Mouse (Mus musculus): ENCODE results near the gene Pgf. TPM values are rescaled to one million over a fixed set of nuclear protein-coding genes. Genes with fewer than 3 reads are reported as not detected.

Gene Pgf
- total and polyA plus RNA-seq, 3 experiments: 0.46 TPM; not detected in 2

GRCm38 (mm10) chr12:85175926-85176845 lies 1.4 kb downstream of the Pgf start:
- Histone ChIP-seq H3K36me3 (ENCODE audit: control insufficient read depth in 1 of 2, insufficient read depth in 2 of 2, low read length in 2 of 2) (no peaks in the 10 kb centered on the region), H3K4me1 (ENCODE audit: control insufficient read depth in 1 of 2, insufficient read depth in 2 of 2, low read length in 2 of 2) (peaks cover 3 to 11% of the 10 kb centered on the region in 2 experiments; a peak in 3 of 4 replicates), H3K27ac (ENCODE audit: control insufficient read depth, low read depth, low read length) (no peak overlapping the region), H3K27me3 (ENCODE audit: control insufficient read depth in 1 of 2, insufficient read depth in 2 of 2, low read length in 2 of 2) (peaks cover 1 to 3% of the 10 kb centered on the region in 2 experiments; a peak in 3 of 4 replicates), H3K9me3 (replicated peaks; ENCODE audit: insufficient read depth, low read length) (no peaks in the 10 kb centered on the region), H3K4me3 (ENCODE audit: control insufficient read depth in 1 of 2, insufficient read depth in 1 of 2, low read depth in 2 of 2, low read length in 2 of 2) (no peak overlapping the region), H3K79me2 (ENCODE audit: control insufficient read depth, insufficient read depth, low read length, poor library complexity) (no peaks in the 10 kb centered on the region), H3K9ac (ENCODE audit: control insufficient read depth, low read depth, low read length, poor library complexity, severe bottlenecking) (no peak overlapping the region)
- no peak for DNase-seq (ENCODE audit: low read depth, low spot score)
- TF ChIP-seq E2F4 (IDR thresholded peaks at IDR 0.05; ENCODE audit: borderline replicate concordance, low read depth, low read length): no peak
- no peak for TF ChIP-seq MXI1 (IDR thresholded peaks at IDR 0.05; ENCODE audit: low read depth, low read length)
- TF ChIP-seq MAFK (IDR thresholded peaks at IDR 0.05; ENCODE audit: borderline replicate concordance, low read depth, low read length): no peak
- no peak for TF ChIP-seq ZC3H11A (IDR thresholded peaks at IDR 0.05; ENCODE audit: low read depth, low read length)
- no peak for TF ChIP-seq RAD21 (IDR thresholded peaks at IDR 0.05; ENCODE audit: low read depth, low read length)
- no peak for TF ChIP-seq NELFE (IDR thresholded peaks at IDR 0.05; ENCODE audit: low read depth, low read length)
- no peak for TF ChIP-seq NRF1 (IDR thresholded peaks at IDR 0.05; ENCODE audit: insufficient read depth, low read depth, low read length, poor library complexity, severe bottlenecking)
- no peak for TF ChIP-seq USF1 (IDR thresholded peaks at IDR 0.05; ENCODE audit: low read depth, low read length)
- no peak for TF ChIP-seq USF2 (IDR thresholded peaks at IDR 0.05; ENCODE audit: borderline replicate concordance in 1 of 2, insufficient read depth in 1 of 2, low read depth in 1 of 2, low read length in 2 of 2)
- TF ChIP-seq POLR2AphosphoS5 (IDR thresholded peaks at IDR 0.05; ENCODE audit: borderline replicate concordance, low read depth, low read length): no peak
- TF ChIP-seq ZMIZ1 (IDR thresholded peaks at IDR 0.05; ENCODE audit: low read depth, low read length): no peak
- TF ChIP-seq ELF1 (IDR thresholded peaks at IDR 0.05; ENCODE audit: low read depth, low read length): no peak
- TF ChIP-seq CTCF (IDR thresholded peaks at IDR 0.05 in 2 of 3, conservative IDR thresholded peaks at IDR 0.05 in 1 of 3; ENCODE audit: control insufficient read depth in 1 of 3, insufficient read depth in 1 of 3, low read depth in 2 of 3, low read length in 3 of 3, poor library complexity in 1 of 3, severe bottlenecking in 1 of 3): no peak
- no peak for TF ChIP-seq JUND (IDR thresholded peaks at IDR 0.05; ENCODE audit: low read depth, low read length)
- TF ChIP-seq ETS1 (IDR thresholded peaks at IDR 0.05; ENCODE audit: low read depth, low read length): no peak
- no peak for TF ChIP-seq SMC3 (IDR thresholded peaks at IDR 0.05; ENCODE audit: low read depth, low read length)
- TF ChIP-seq ZNF384 (IDR thresholded peaks at IDR 0.05; ENCODE audit: low read depth, low read length): no peak
- no peak for TF ChIP-seq SIN3A (IDR thresholded peaks at IDR 0.05; ENCODE audit: low read length)
- no peak for TF ChIP-seq KAT2A (conservative IDR thresholded peaks at IDR 0.05; ENCODE audit: low read depth, low read length)
